Mouse (Mus musculus) forebrain, embryonic 15.5 days (tissue): ENCODE results near the gene Abhd14a. TPM values are rescaled to one million over a fixed set of nuclear protein-coding genes. Genes with fewer than 3 reads are reported as not detected.
A peak's percentile ranks its signal among the peaks of the same experiment; 100 is the strongest.

Experiments used
- ATAC-seq: fragments of 200-750 bp; cut with Nextera tagmentation; replicated peaks from 2 replicates; pipeline ENCODE4 v1.8.0; 2017; ENCODE audit warnings: mild to moderate bottlenecking, moderate TSS enrichment, moderate library complexity
- H3K27ac ChIP-seq: fragments of 300-500 bp; sonication (generic); replicated peaks from 2 replicates; pipeline ENCODE4 v1.5.1; 2015; ENCODE audit warnings: mild to moderate bottlenecking, inconsistent platforms
- H3K27me3 ChIP-seq: fragments of 300-500 bp; sonication (generic); 2 replicates; pipeline ENCODE4 v1.6.1; 2015; ENCODE audit warnings: inconsistent platforms
- H3K36me3 ChIP-seq: fragments of 300-500 bp; sonication (generic); 2 replicates; pipeline ENCODE4 v1.6.1; 2015; ENCODE audit warnings: mild to moderate bottlenecking, inconsistent platforms
- H3K4me1 ChIP-seq: fragments of 300-500 bp; sonication (generic); 2 replicates; pipeline ENCODE4 v1.6.1; 2015; ENCODE audit warnings: inconsistent platforms
- H3K4me2 ChIP-seq: fragments of 300-500 bp; sonication (generic); replicated peaks from 2 replicates; pipeline ENCODE4 v1.6.1; 2015; ENCODE audit warnings: mild to moderate bottlenecking, inconsistent platforms
- H3K4me3 ChIP-seq: fragments of 300-500 bp; sonication (generic); 2 replicates; pipeline ENCODE4 v1.5.1; 2015; ENCODE audit warnings: mild to moderate bottlenecking, inconsistent platforms
- H3K9ac ChIP-seq: fragments of 300-500 bp; sonication (generic); replicated peaks from 2 replicates; pipeline ENCODE4 v1.6.1; 2015; ENCODE audit warnings: mild to moderate bottlenecking, inconsistent platforms
- H3K9me3 ChIP-seq: fragments of 300-500 bp; sonication (generic); 2 replicates; pipeline ENCODE4 v1.6.1; 2016; ENCODE audit warnings: inconsistent platforms
- WGBS: fragments of 180-500 bp; shearing (Covaris S2); methylation state at CpG from one replicate; pipeline ENCODE4 v1.1.7; 2015; ENCODE audit warnings: mixed read lengths; 5-methylcytosine and 5-hydroxymethylcytosine counted together
- polyA plus RNA-seq: library from polyadenylated mRNA; unstranded; fragments of >200 nt; fragmentation: Nextera tagmentation; extraction: Ambion mirVana; gene quantifications from 2 replicates; pipeline ENCODE4 v1.2.1, GENCODE M21; 2015

Abhd14a gene
- polyA plus RNA-seq, 1 experiment from 2014 or later = 68.5 TPM

- peak; percentile 83 for ATAC-seq
- no peaks in the 10 kb centered on the region for H3K27me3 ChIP-seq
- H3K4me3 ChIP-seq = peak overlapping the region; percentile 37
- peak overlapping the region; percentile 79 for H3K27ac ChIP-seq
- H3K4me2 ChIP-seq = peak overlapping the region; percentile 80
- no peaks in the 10 kb centered on the region for H3K9me3 ChIP-seq
- peaks cover 39% of the 10 kb centered on the region for H3K4me1 ChIP-seq
- no peaks in the 10 kb centered on the region for H3K36me3 ChIP-seq
- peak overlapping the region; percentile 45 for H3K9ac ChIP-seq
- 14% methylated on average over 29 of the region's 29 CpGs for WGBS
Observed at GRCm38 (mm10) chr9:106417841-106418625, 29.4 kb downstream of the Abhd14a start.

- H3K4me1 ChIP-seq = peaks cover 39% of the 10 kb centered on the region
- H3K9ac ChIP-seq = no peak overlapping the region
- no peaks in the 10 kb centered on the region for H3K27me3 ChIP-seq
- no peak overlapping the region for H3K4me3 ChIP-seq
- no peak overlapping the region for H3K27ac ChIP-seq
- ATAC-seq = no peak
- no peaks in the 10 kb centered on the region for H3K36me3 ChIP-seq
- H3K4me2 ChIP-seq = no peak overlapping the region
- 89% methylated on average over 6 of the region's 6 CpGs for WGBS
- H3K9me3 ChIP-seq = no peaks in the 10 kb centered on the region
Observed at GRCm38 (mm10) chr9:106416826-106417225, 30.7 kb downstream of the Abhd14a start.

- H3K27me3 ChIP-seq = no peaks in the 10 kb centered on the region
- no peak overlapping the region for H3K9ac ChIP-seq
- H3K9me3 ChIP-seq = no peaks in the 10 kb centered on the region
- no peak overlapping the region for H3K4me3 ChIP-seq
- no peak overlapping the region for H3K4me2 ChIP-seq
- 88% methylated on average over 5 of the region's 5 CpGs for WGBS
- no peak for ATAC-seq
- no peaks in the 10 kb centered on the region for H3K36me3 ChIP-seq
- H3K27ac ChIP-seq = no peak overlapping the region
- H3K4me1 ChIP-seq = peaks cover 23% of the 10 kb centered on the region
Observed at GRCm38 (mm10) chr9:106413606-106414005, 33.9 kb downstream of the Abhd14a start.

DNA sequence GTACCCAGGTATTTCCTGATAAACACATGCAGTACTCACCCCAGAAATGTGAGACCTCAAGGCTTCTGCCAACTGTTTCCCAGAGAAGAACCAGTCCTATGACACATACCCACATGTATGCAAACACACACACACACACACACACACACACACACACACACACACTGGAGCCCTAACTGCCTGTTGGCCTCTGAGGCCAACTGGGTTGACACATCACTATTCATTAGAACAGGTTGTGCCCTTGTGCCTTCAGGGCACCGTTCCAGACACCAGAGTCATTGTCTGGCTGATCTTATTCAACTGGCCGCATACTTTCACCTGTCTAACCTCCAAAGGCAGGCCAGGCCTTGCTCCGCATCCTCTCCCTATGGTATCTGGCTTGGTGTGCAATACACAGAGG is 35.3 kb downstream of the Abhd14a start:
- H3K4me1 ChIP-seq = peaks cover 9% of the 10 kb centered on the region
- no peak for ATAC-seq
- no peaks in the 10 kb centered on the region for H3K27me3 ChIP-seq
- WGBS = 70% methylated on average over 3 of the region's 3 CpGs
- H3K4me2 ChIP-seq = no peak overlapping the region
- no peak overlapping the region for H3K27ac ChIP-seq
- H3K9ac ChIP-seq = no peak overlapping the region
- H3K36me3 ChIP-seq = no peaks in the 10 kb centered on the region
- no peaks in the 10 kb centered on the region for H3K9me3 ChIP-seq
- no peak overlapping the region for H3K4me3 ChIP-seq

- Histone ChIP-seq H3K9ac (no peak overlapping the region), H3K4me3 (no peak overlapping the region), H3K4me2 (no peak overlapping the region), H3K27ac (no peak overlapping the region), H3K36me3 (no peaks in the 10 kb centered on the region), H3K4me1 (peaks cover 6% of the 10 kb centered on the region; the same call in 1 of the 2 replicates), H3K27me3 (no peaks in the 10 kb centered on the region), H3K9me3 (no peaks in the 10 kb centered on the region)
- no peak for ATAC-seq
- 76% methylated on average over 6 of the region's 6 CpGs for WGBS
Observed at GRCm38 (mm10) chr9:106411729-106412128, 35.7 kb downstream of the Abhd14a start.

GRCm38 (mm10) chr9:106411091-106411594 is 36.3 kb downstream of the Abhd14a start:
- Histone ChIP-seq H3K4me2 (no peak overlapping the region), H3K27me3 (no peaks in the 10 kb centered on the region), H3K9me3 (no peaks in the 10 kb centered on the region), H3K27ac (no peak overlapping the region), H3K9ac (no peak overlapping the region), H3K4me1 (peaks cover 6% of the 10 kb centered on the region; the same call in 1 of the 2 replicates), H3K36me3 (no peaks in the 10 kb centered on the region), H3K4me3 (no peak overlapping the region)
- WGBS = 72% methylated on average over 9 of the region's 9 CpGs
- ATAC-seq = no peak

- Histone ChIP-seq H3K36me3 (no peaks in the 10 kb centered on the region), H3K9ac (no peak overlapping the region), H3K4me2 (no peak overlapping the region), H3K9me3 (no peaks in the 10 kb centered on the region), H3K27ac (no peak overlapping the region), H3K27me3 (no peaks in the 10 kb centered on the region), H3K4me1 (peaks cover 10% of the 10 kb centered on the region; the same call in 1 of the 2 replicates), H3K4me3 (no peak overlapping the region)
- ATAC-seq = 0 out of 2 replicates have a peak, but pooled peaks have one; percentile 48
- WGBS = 14% methylated on average over 2 of the region's 2 CpGs
Observed at GRCm38 (mm10) chr9:106410086-106410650, 37.3 kb downstream of the Abhd14a start.

DNA sequence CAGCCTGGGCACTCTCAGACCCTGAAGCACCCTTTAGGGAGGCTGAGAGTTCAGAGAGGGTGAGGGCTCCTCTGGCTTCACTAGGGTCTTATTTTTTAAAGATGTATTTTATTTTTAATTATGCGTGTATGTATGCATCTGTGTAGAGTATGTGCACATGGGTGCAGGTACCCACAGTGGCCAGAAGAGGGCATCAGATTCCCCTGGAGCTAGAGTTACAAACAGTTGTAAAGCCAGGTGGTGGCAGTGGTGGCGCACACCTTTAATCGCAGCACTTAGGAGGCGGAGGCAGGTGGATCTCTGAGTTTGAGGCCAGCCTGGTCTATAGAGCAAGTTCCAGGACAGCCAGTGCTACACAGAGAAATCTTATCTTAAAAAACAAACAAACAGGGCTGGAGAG is 38.4 kb downstream of the Abhd14a start:
- no peaks in the 10 kb centered on the region for H3K36me3 ChIP-seq
- no peak for ATAC-seq
- no peak overlapping the region for H3K9ac ChIP-seq
- H3K9me3 ChIP-seq = no peaks in the 10 kb centered on the region
- H3K27ac ChIP-seq = no peak overlapping the region
- no peaks in the 10 kb centered on the region for H3K27me3 ChIP-seq
- H3K4me2 ChIP-seq = no peak overlapping the region
- WGBS = 94% methylated on average over 4 of the region's 4 CpGs
- H3K4me3 ChIP-seq = no peak overlapping the region
- peaks cover 10% of the 10 kb centered on the region; the same call in 1 of the 2 replicates for H3K4me1 ChIP-seq

- 59% methylated on average over 8 of the region's 8 CpGs for WGBS
- Histone ChIP-seq H3K9me3 (no peaks in the 10 kb centered on the region), H3K4me3 (no peak overlapping the region), H3K9ac (no peak overlapping the region), H3K4me2 (no peak overlapping the region), H3K27ac (no peak overlapping the region), H3K36me3 (no peaks in the 10 kb centered on the region), H3K4me1 (peaks cover 10% of the 10 kb centered on the region; the same call in 1 of the 2 replicates), H3K27me3 (no peaks in the 10 kb centered on the region)
- ATAC-seq = no peak
Observed at GRCm38 (mm10) chr9:106406443-106407078, 40.9 kb downstream of the Abhd14a start.

DNA sequence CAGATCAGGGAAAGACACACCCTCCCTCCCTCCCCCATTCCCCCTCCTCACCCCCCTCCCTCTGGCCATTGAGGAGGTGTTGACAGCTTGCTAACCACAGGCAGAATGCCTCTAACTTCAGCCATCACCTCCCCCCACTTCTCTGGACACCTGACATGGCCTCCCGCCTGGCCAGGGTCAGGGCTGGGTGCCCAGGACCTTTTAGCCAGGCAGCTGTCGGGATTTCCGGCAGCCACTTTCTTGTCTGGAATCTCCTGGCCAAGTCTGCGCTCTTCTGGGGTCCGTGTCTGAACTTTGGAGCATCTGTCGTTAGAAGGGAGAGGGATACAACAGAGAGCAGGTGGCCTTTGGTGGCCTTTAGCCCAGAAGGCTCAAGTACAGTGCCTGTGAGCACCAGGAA is 42.2 kb downstream of the Abhd14a start:
- H3K4me3 ChIP-seq = no peak overlapping the region
- no peak overlapping the region for H3K9ac ChIP-seq
- H3K9me3 ChIP-seq = no peaks in the 10 kb centered on the region
- H3K36me3 ChIP-seq = no peaks in the 10 kb centered on the region
- no peaks in the 10 kb centered on the region for H3K27me3 ChIP-seq
- no peak overlapping the region for H3K27ac ChIP-seq
- peaks cover 5% of the 10 kb centered on the region; the same call in 1 of the 2 replicates for H3K4me1 ChIP-seq
- WGBS = 47% methylated on average over 6 of the region's 6 CpGs
- no peak for ATAC-seq
- H3K4me2 ChIP-seq = no peak overlapping the region

- H3K4me1 ChIP-seq = peaks cover 4% of the 10 kb centered on the region; the same call in 1 of the 2 replicates
- no peaks in the 10 kb centered on the region for H3K27me3 ChIP-seq
- no peak overlapping the region for H3K4me2 ChIP-seq
- H3K36me3 ChIP-seq = no peaks in the 10 kb centered on the region
- H3K27ac ChIP-seq = no peak overlapping the region
- WGBS = 82% methylated on average over 16 of the region's 16 CpGs
- no peaks in the 10 kb centered on the region for H3K9me3 ChIP-seq
- no peak overlapping the region for H3K4me3 ChIP-seq
- no peak overlapping the region for H3K9ac ChIP-seq
- no peak for ATAC-seq
Observed at GRCm38 (mm10) chr9:106402607-106403375, 44.7 kb downstream of the Abhd14a start.
